Mouse (Mus musculus): Measurements from ENCODE around the gene Ttll11.

- TF ChIP-seq CTCF (IDR thresholded peaks at IDR 0.05; ENCODE audit: extremely low read depth, insufficient read length, insufficient replicate concordance, low read depth, low read length) (no peak), POLR2A (IDR thresholded peaks at IDR 0.05; ENCODE audit: low read depth, low read length) (no peak)
Observed at GRCm38 (mm10) chr2:35880362-35880761, 99.4 kb downstream of the Ttll11 start.
